Comparison of ENCODE assay signal across 10 mouse cellular contexts in the genomic region with DNA sequence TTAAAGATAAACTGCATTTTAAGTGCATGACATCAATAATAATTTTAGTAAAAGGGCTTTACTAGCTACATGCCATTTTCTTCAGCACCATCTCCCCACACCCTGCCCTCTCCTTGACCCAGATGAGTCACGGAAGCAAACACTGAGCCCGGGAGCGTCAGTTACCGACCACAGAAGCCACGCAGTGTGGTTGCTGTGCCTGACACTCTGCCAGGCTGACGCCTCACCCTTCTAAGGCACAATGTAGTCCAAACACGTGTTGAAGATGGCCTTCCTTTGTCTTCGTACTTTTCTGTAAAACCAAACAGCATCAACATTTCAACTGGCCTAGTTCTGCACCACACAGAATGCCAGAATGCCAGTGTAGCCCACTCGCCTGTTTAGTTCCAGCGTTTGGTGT. TPM values are rescaled to one million over a fixed set of nuclear protein-coding genes. Genes with fewer than 3 reads are reported as not detected.
DNase-seq lines count a peak whose midpoint lies in the region; ATAC-seq and TF ChIP-seq lines count a peak whose summit lies in the region.
"Had no signal": no experiment of that assay in that cellular context is flagged by ENCODE, and none has a peak within 500 bp of the region (broad histone marks: within the 10 kb centered on the region; RNA-seq: fewer than 3 reads in every experiment).

No protein-coding gene starts in this region.

- H3K4me1 ChIP-seq in intestine, embryonic 14.5 days (replicated peaks; ENCODE audit: control insufficient read depth, insufficient read depth, low read length) = no peaks in the 10 kb centered on the region
- H3K4me1 ChIP-seq in intestine, postnatal 0 days (replicated peaks; ENCODE audit: control insufficient read depth, insufficient read depth, low read length) = no peaks in the 10 kb centered on the region
- no peaks in the 10 kb centered on the region for H3K4me1 ChIP-seq in lung, postnatal 0 days (ENCODE audit: insufficient read depth, low read depth, low read length)
- H3K4me1 ChIP-seq in midbrain, embryonic 15.5 days = no peaks in the 10 kb centered on the region
- H3K4me1 ChIP-seq: lung, embryonic 15.5 days had no signal

- H3K9ac ChIP-seq in intestine, embryonic 14.5 days (ENCODE audit: low read length) = no peak overlapping the region
- no peak overlapping the region for H3K9ac ChIP-seq in intestine, postnatal 0 days (ENCODE audit: low read depth, low read length)
- no peak overlapping the region for H3K9ac ChIP-seq in lung, postnatal 0 days (replicated peaks; ENCODE audit: low read depth)
- H3K9ac ChIP-seq in midbrain, embryonic 15.5 days = no peak overlapping the region
- H3K9ac ChIP-seq: lung, embryonic 15.5 days had no signal

- no peaks in the 10 kb centered on the region for H3K36me3 ChIP-seq in intestine, embryonic 14.5 days (ENCODE audit: control insufficient read depth, insufficient read depth, low read length)
- H3K36me3 ChIP-seq in intestine, postnatal 0 days (ENCODE audit: control insufficient read depth, insufficient read depth) = no peaks in the 10 kb centered on the region
- H3K36me3 ChIP-seq in lung, postnatal 0 days (ENCODE audit: insufficient read depth, low read length) = no peaks in the 10 kb centered on the region
- no peaks in the 10 kb centered on the region for H3K36me3 ChIP-seq in midbrain, embryonic 15.5 days (replicated peaks)
- H3K36me3 ChIP-seq: lung, embryonic 15.5 days had no signal

- no peak overlapping the region for H3K4me2 ChIP-seq in intestine, embryonic 14.5 days (ENCODE audit: low read length)
- no peak overlapping the region for H3K4me2 ChIP-seq in intestine, postnatal 0 days (replicated peaks; ENCODE audit: low read depth)
- H3K4me2 ChIP-seq in lung, postnatal 0 days (replicated peaks; ENCODE audit: low read depth, low read length) = no peak overlapping the region
- no peak overlapping the region for H3K4me2 ChIP-seq in midbrain, embryonic 15.5 days
- H3K4me2 ChIP-seq: lung, embryonic 15.5 days had no signal

- no peak; the same call in 1 of the 2 replicates for TF ChIP-seq EP300 in lung, postnatal 0 days (IDR thresholded peaks at IDR 0.05)

- intact Hi-C loops in left cerebral cortex, adult 2 months (cut with DNase I) = no loop called here

- 56% methylated on average over 10 of the region's 10 CpGs for WGBS in intestine, embryonic 14.5 days
- 37% methylated on average over 10 of the region's 10 CpGs for WGBS in intestine, postnatal 0 days
- 31% methylated on average over 10 of the region's 10 CpGs for WGBS in lung, postnatal 0 days
- WGBS in midbrain, embryonic 15.5 days = 82% methylated on average over 10 of the region's 10 CpGs

- peak; percentile 70; the same call in 1 of the 2 replicates for ATAC-seq in intestine, embryonic 14.5 days (replicated peaks; ENCODE audit: low FRiP score, low TSS enrichment, low read depth)
- ATAC-seq in intestine, postnatal 0 days = no peak
- ATAC-seq in lung, postnatal 0 days = peak; percentile 91
- no peak for ATAC-seq in midbrain, embryonic 15.5 days (replicated peaks)

- H3K9me3 ChIP-seq in intestine, embryonic 14.5 days (ENCODE audit: control insufficient read depth, low read length) = no peaks in the 10 kb centered on the region
- H3K9me3 ChIP-seq in intestine, postnatal 0 days (ENCODE audit: control insufficient read depth) = no peaks in the 10 kb centered on the region
- H3K9me3 ChIP-seq in lung, postnatal 0 days (ENCODE audit: low read length) = no peaks in the 10 kb centered on the region
- no peaks in the 10 kb centered on the region for H3K9me3 ChIP-seq in midbrain, embryonic 15.5 days
- H3K9me3 ChIP-seq: lung, embryonic 15.5 days had no signal

- TF ChIP-seq CTCF in intestine, postnatal 0 days (IDR thresholded peaks at IDR 0.05; ENCODE audit: low read depth) = no peak
- no peak for TF ChIP-seq CTCF in lung, postnatal 0 days (IDR thresholded peaks at IDR 0.05)
- no peak for TF ChIP-seq CTCF in left cerebral cortex, adult 2 months (IDR thresholded peaks at IDR 0.05)

- no peaks in the 10 kb centered on the region for H3K27me3 ChIP-seq in intestine, embryonic 14.5 days (replicated peaks; ENCODE audit: control insufficient read depth, insufficient read depth, low read length)
- H3K27me3 ChIP-seq in intestine, postnatal 0 days (replicated peaks; ENCODE audit: control insufficient read depth, insufficient read depth, low read length) = no peaks in the 10 kb centered on the region
- H3K27me3 ChIP-seq in lung, postnatal 0 days (replicated peaks; ENCODE audit: insufficient read depth, low read length) = no peaks in the 10 kb centered on the region
- H3K27me3 ChIP-seq in midbrain, embryonic 15.5 days (replicated peaks) = no peaks in the 10 kb centered on the region
- H3K27me3 ChIP-seq: lung, embryonic 15.5 days had no signal

- no peak overlapping the region for H3K4me3 ChIP-seq in intestine, embryonic 14.5 days (ENCODE audit: low read depth, low read length)
- no peak overlapping the region for H3K4me3 ChIP-seq in intestine, postnatal 0 days (ENCODE audit: low read depth, low read length)
- H3K4me3 ChIP-seq in lung, postnatal 0 days (ENCODE audit: low read depth, low read length) = no peak overlapping the region
- H3K4me3 ChIP-seq in left cerebral cortex, adult 2 months = no peak overlapping the region
- no peak overlapping the region for H3K4me3 ChIP-seq in midbrain, embryonic 15.5 days
- H3K4me3 ChIP-seq: lung, embryonic 15.5 days had no signal

- no peak for DNase-seq in intestine, embryonic 14.5 days (ENCODE audit: low spot score)
- peak; percentile 89 for DNase-seq in adrenal gland, adult 8-10 months
- peak; percentile 72 for DNase-seq in lung, postnatal 0 days (ENCODE audit: low spot score)
- peak; percentile 66 for DNase-seq in thymus, postnatal 25 days
- DNase-seq in left cerebral cortex, adult 2 months (ENCODE audit: extremely low spot score in 1 of 2, low spot score in 2 of 2) = no peak
- no peak for DNase-seq in kidney, adult 11 months
- DNase-seq: kidney, adult 8-10 months had no signal

- H3K27ac ChIP-seq in intestine, embryonic 14.5 days (ENCODE audit: low read depth) = no peak overlapping the region
- no peak overlapping the region for H3K27ac ChIP-seq in intestine, postnatal 0 days (ENCODE audit: low read depth, low read length)
- no peak overlapping the region for H3K27ac ChIP-seq in lung, postnatal 0 days (ENCODE audit: low read length)
- H3K27ac ChIP-seq in left cerebral cortex, adult 2 months = no peak overlapping the region
- H3K27ac ChIP-seq in midbrain, embryonic 15.5 days = no peak overlapping the region
- H3K27ac ChIP-seq: lung, embryonic 15.5 days had no signal

RNA-seq across cellular contexts. Expression of gene Rbm47, which starts 27.1 kb away (rescaled TPM):
- polyA plus RNA-seq in intestine, embryonic 14.5 days (2014; fragmentation: Nextera tagmentation; extraction: Ambion mirVana) = 65.1 and 79.2 TPM in 2 replicates
- 146 and 175 TPM in 2 replicates for polyA plus RNA-seq in intestine, postnatal 0 days (2015; fragmentation: Nextera tagmentation; extraction: Ambion mirVana)
- 100 to 1,000 TPM in 2 of 4 experiments, 10 to 100 TPM in 2; 76.0 to 130 (median 96.1) TPM for total RNA-seq in adrenal gland, adult 8-10 months (2022)
- polyA plus RNA-seq in lung, postnatal 0 days (2015; fragmentation: Nextera tagmentation; extraction: Ambion mirVana) = 41.5 and 50.2 TPM in 2 replicates
- total RNA-seq in left cerebral cortex, adult 2 months (2021) = 1 to 10 TPM; 1.2 to 1.5 TPM
- polyA plus RNA-seq in midbrain, embryonic 15.5 days (2015; fragmentation: Nextera tagmentation; extraction: Ambion mirVana) = 3.3 and 3.5 TPM in 2 replicates

RNA-seq across cellular contexts. Expression of gene Nsun7, which starts 59.7 kb away (rescaled TPM):
- 0.22 and 0.38 TPM in 2 replicates for polyA plus RNA-seq in intestine, embryonic 14.5 days (2014; fragmentation: Nextera tagmentation; extraction: Ambion mirVana)
- polyA plus RNA-seq in intestine, postnatal 0 days (2015; fragmentation: Nextera tagmentation; extraction: Ambion mirVana) = 0.05 and 0.09 TPM in 2 replicates
- total RNA-seq in adrenal gland, adult 8-10 months (2022) = 1 to 10 TPM in 2 of 4 experiments, under 1 TPM in 2; 0.35 to 1.3 (median 0.93) TPM
- 0.93 and 1.1 TPM in 2 replicates for polyA plus RNA-seq in lung, postnatal 0 days (2015; fragmentation: Nextera tagmentation; extraction: Ambion mirVana)
- 1 to 10 TPM; 6.7 to 9.1 TPM for total RNA-seq in left cerebral cortex, adult 2 months (2021)
- polyA plus RNA-seq in midbrain, embryonic 15.5 days (2015; fragmentation: Nextera tagmentation; extraction: Ambion mirVana) = 2.1 and 2.6 TPM in 2 replicates

Comparison
In these comparisons a context has a peak if more than half of its experiments do, and no peak if none do; other contexts are left out.
1. ATAC-seq: peak in intestine, embryonic 14.5 days (single experiment) and lung, postnatal 0 days (single experiment); none in intestine, postnatal 0 days (single experiment) and midbrain, embryonic 15.5 days (single experiment).
2. DNase-seq: peak in adrenal gland, adult 8-10 months (single experiment), lung, postnatal 0 days (single experiment) and thymus, postnatal 25 days (single experiment); none in intestine, embryonic 14.5 days (single experiment), left cerebral cortex, adult 2 months (0 of 2) and kidney, adult 11 months (single experiment).